In the genomic region with DNA sequence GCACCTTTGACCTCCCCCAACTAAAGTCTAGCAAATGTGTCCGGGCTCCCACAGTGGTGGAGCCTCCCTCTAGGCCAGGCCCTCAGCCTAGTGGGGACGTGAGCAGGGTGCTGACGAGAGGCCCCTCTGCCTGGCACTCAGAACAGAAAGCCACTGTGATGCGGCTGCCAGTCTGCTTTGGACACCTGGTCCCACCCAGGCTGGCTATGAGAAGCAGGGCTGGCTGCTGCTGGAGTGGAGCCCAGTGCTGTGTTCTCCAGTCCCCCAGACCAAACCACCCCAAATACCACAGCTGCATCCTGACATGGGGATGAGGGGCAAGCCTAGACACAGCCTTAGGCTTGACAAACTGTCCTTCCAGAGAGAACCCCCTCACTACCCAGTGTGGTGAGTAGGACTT, we compare ENCODE assay signal across 12 mouse cellular contexts. TPM values are rescaled to one million over a fixed set of nuclear protein-coding genes. Genes with fewer than 3 reads are reported as not detected.
DNase-seq lines count a peak whose midpoint lies in the region; ATAC-seq and TF ChIP-seq lines count a peak whose summit lies in the region.
"Had no signal": no experiment of that assay in that cellular context is flagged by ENCODE, and none has a peak within 500 bp of the region (broad histone marks: within the 10 kb centered on the region; RNA-seq: fewer than 3 reads in every experiment).

No protein-coding gene starts in this region.

- no peaks in the 10 kb centered on the region for H3K9me3 ChIP-seq in lung, embryonic 16.5 days (ENCODE audit: control insufficient read depth, low read length)
- H3K9me3 ChIP-seq in forebrain, embryonic 15.5 days, result no peaks in the 10 kb centered on the region
- no peaks in the 10 kb centered on the region for H3K9me3 ChIP-seq in midbrain, embryonic 16.5 days (replicated peaks; ENCODE audit: control insufficient read depth, low read length, poor library complexity, severe bottlenecking)
- H3K9me3 ChIP-seq: embryonic facial prominence, embryonic 12.5 days had no signal

- no peak overlapping the region for H3K4me3 ChIP-seq in lung, embryonic 16.5 days (ENCODE audit: low read length)
- H3K4me3 ChIP-seq in forebrain, embryonic 15.5 days, result no peak overlapping the region
- no peak overlapping the region for H3K4me3 ChIP-seq in midbrain, embryonic 16.5 days (ENCODE audit: low read depth, low read length)
- no peak overlapping the region for H3K4me3 ChIP-seq in kidney, adult 2 months (ENCODE audit: insufficient read depth, low read depth, low read length)
- H3K4me3 ChIP-seq: embryonic facial prominence, embryonic 12.5 days had no signal

- no peaks in the 10 kb centered on the region for H3K36me3 ChIP-seq in lung, embryonic 16.5 days (ENCODE audit: control insufficient read depth, insufficient read depth, low read length)
- no peaks in the 10 kb centered on the region for H3K36me3 ChIP-seq in forebrain, embryonic 15.5 days
- no peaks in the 10 kb centered on the region for H3K36me3 ChIP-seq in midbrain, embryonic 16.5 days (ENCODE audit: control insufficient read depth, insufficient read depth, low read length)
- no peaks in the 10 kb centered on the region for H3K36me3 ChIP-seq in kidney, adult 2 months (ENCODE audit: control insufficient read depth, insufficient read depth, low read length)
- H3K36me3 ChIP-seq: embryonic facial prominence, embryonic 12.5 days had no signal

- no peak for TF ChIP-seq POLR2A in kidney, adult 2 months (IDR thresholded peaks at IDR 0.05; ENCODE audit: low read depth, low read length)

- ATAC-seq in lung, embryonic 16.5 days (ENCODE audit: low read depth), result 0 out of 2 replicates have a peak, but pooled peaks have one; percentile 20
- ATAC-seq in forebrain, embryonic 15.5 days (replicated peaks), result peak; percentile 68
- ATAC-seq in midbrain, embryonic 16.5 days, result peak; percentile 39

- no peak for TF ChIP-seq CTCF in kidney, adult 2 months (conservative IDR thresholded peaks at IDR 0.05; ENCODE audit: insufficient read depth, insufficient read length, low read depth, low read length)

- H3K4me1 ChIP-seq in lung, embryonic 16.5 days (replicated peaks; ENCODE audit: control insufficient read depth, insufficient read depth, low read length), result peaks cover 29% of the 10 kb centered on the region
- peaks cover 87% of the 10 kb centered on the region for H3K4me1 ChIP-seq in forebrain, embryonic 15.5 days
- peaks cover 48% of the 10 kb centered on the region for H3K4me1 ChIP-seq in midbrain, embryonic 16.5 days (ENCODE audit: control insufficient read depth, insufficient read depth, low read length)
- no peaks in the 10 kb centered on the region for H3K4me1 ChIP-seq in kidney, adult 2 months (ENCODE audit: control insufficient read depth, insufficient read depth, low read length)

- 42% methylated on average over 4 of the region's 4 CpGs for WGBS in lung, embryonic 16.5 days
- 45% methylated on average over 4 of the region's 4 CpGs for WGBS in forebrain, embryonic 15.5 days
- 55% methylated on average over 4 of the region's 4 CpGs for WGBS in midbrain, embryonic 16.5 days
- WGBS in kidney, adult 2 months, result 85% methylated on average over 4 of the region's 4 CpGs

- no peaks in the 10 kb centered on the region for H3K27me3 ChIP-seq in lung, embryonic 16.5 days (ENCODE audit: control insufficient read depth, insufficient read depth, low read depth, low read length)
- H3K27me3 ChIP-seq in forebrain, embryonic 15.5 days, result no peaks in the 10 kb centered on the region
- no peaks in the 10 kb centered on the region for H3K27me3 ChIP-seq in midbrain, embryonic 16.5 days (ENCODE audit: control insufficient read depth, insufficient read depth, low read depth, low read length)
- no peaks in the 10 kb centered on the region for H3K27me3 ChIP-seq in kidney, adult 2 months (replicated peaks; ENCODE audit: control insufficient read depth, insufficient read depth, low read length)
- H3K27me3 ChIP-seq: embryonic facial prominence, embryonic 12.5 days had no signal

- H3K4me2 ChIP-seq in lung, embryonic 16.5 days (ENCODE audit: low read depth, low read length), result no peak overlapping the region
- no peak overlapping the region for H3K4me2 ChIP-seq in forebrain, embryonic 15.5 days (replicated peaks)
- H3K4me2 ChIP-seq in midbrain, embryonic 16.5 days (ENCODE audit: low read length), result no peak overlapping the region
- H3K4me2 ChIP-seq: embryonic facial prominence, embryonic 12.5 days had no signal

- peak; percentile 57 to 62 for DNase-seq in frontal cortex, postnatal 10 days (ENCODE audit: low spot score in 2 of 2)
- DNase-seq in frontal cortex, adult 2 months (ENCODE audit: extremely low spot score in 1 of 2, low spot score in 1 of 2), result no peak
- no peak for DNase-seq in lung, postnatal 36 days
- no peak for DNase-seq in kidney, adult 2 months
- DNase-seq in cerebellum, postnatal 25 days, result no peak
- DNase-seq: heart, adult 11 months; spleen, adult 18-20 months had no signal

- H3K9ac ChIP-seq in lung, embryonic 16.5 days (ENCODE audit: low read length), result no peak overlapping the region
- H3K9ac ChIP-seq in forebrain, embryonic 15.5 days (replicated peaks), result no peak overlapping the region
- peak overlapping the region; percentile 7; the same call in 1 of the 2 replicates for H3K9ac ChIP-seq in midbrain, embryonic 16.5 days (ENCODE audit: low read depth, low read length)
- H3K9ac ChIP-seq: embryonic facial prominence, embryonic 12.5 days; liver, embryonic 14.5 days had no signal

- H3K27ac ChIP-seq in lung, embryonic 16.5 days (ENCODE audit: low read length), result peak overlapping the region; percentile 23; the same call in 1 of the 2 replicates
- H3K27ac ChIP-seq in forebrain, embryonic 15.5 days (replicated peaks), result peak overlapping the region; percentile 56
- peak overlapping the region; percentile 61 for H3K27ac ChIP-seq in midbrain, embryonic 16.5 days (ENCODE audit: low read length)
- H3K27ac ChIP-seq in kidney, adult 2 months (ENCODE audit: insufficient read depth, low read depth, low read length), result no peak overlapping the region
- H3K27ac ChIP-seq: embryonic facial prominence, embryonic 12.5 days; liver, embryonic 14.5 days had no signal

RNA-seq across cellular contexts. Expression of gene Ccdc88c, which starts 42.4 kb away (rescaled TPM):
- polyA plus RNA-seq in frontal cortex, adult 2 months (2012; rRNA removed), result 16.1 and 18.0 TPM in 2 replicates
- 18.8 and 20.2 TPM in 2 replicates for polyA plus RNA-seq in lung, embryonic 16.5 days (2015; fragmentation: Nextera tagmentation; extraction: Ambion mirVana)
- 18.3 and 20.3 TPM in 2 replicates for polyA plus RNA-seq in forebrain, embryonic 15.5 days (2015; fragmentation: Nextera tagmentation; extraction: Ambion mirVana)
- polyA plus RNA-seq in midbrain, embryonic 16.5 days (2015; fragmentation: Nextera tagmentation; extraction: Ambion mirVana), result 12.0 and 12.5 TPM in 2 replicates
- 5.4 and 6.6 TPM in 2 replicates for polyA plus RNA-seq in kidney, adult 2 months (2012; rRNA removed)

Comparison
In these comparisons a context has a peak if more than half of its experiments do, and no peak if none do; other contexts are left out.
1. DNase-seq: peak in frontal cortex, postnatal 10 days (2 of 2); none in frontal cortex, adult 2 months (0 of 2), lung, postnatal 36 days (single experiment), kidney, adult 2 months (single experiment) and cerebellum, postnatal 25 days (0 of 2).
2. Peak in every context shown above with its lines, with median percentiles within 50 percentile points of each other: ATAC-seq.